In genomic region chr1:160166600-160166999, GRCm38 (mm10) we compare ENCODE assay signal across 38 mouse cellular contexts. TPM values are rescaled to one million over a fixed set of nuclear protein-coding genes. Genes with fewer than 3 reads are reported as not detected.
"Had no signal": no experiment of that assay in that cellular context is flagged by ENCODE, and none has a peak within 500 bp of the region (broad histone marks: within the 10 kb centered on the region; RNA-seq: fewer than 3 reads in every experiment).

No protein-coding gene starts in this region.

- DNase-seq: left cerebral cortex, postnatal 4 days; liver; liver, embryonic 13.5 days; liver, postnatal 0 days; lung, adult 18-20 months; lung, adult 2 months; lung, embryonic 14.5 days; lung, postnatal 10 days; lung, postnatal 14 days; lung, postnatal 36 days; lung, postnatal 4 days; midbrain, embryonic 14.5 days had no signal

- ATAC-seq: liver, embryonic 12.5 days; liver, postnatal 0 days; lung, postnatal 0 days; midbrain, embryonic 13.5 days; midbrain, embryonic 15.5 days; midbrain, embryonic 16.5 days had no signal

- H3K4me2 ChIP-seq: limb, embryonic 12.5 days; limb, embryonic 13.5 days; limb, embryonic 15.5 days; liver, embryonic 11.5 days; liver, embryonic 12.5 days; liver, embryonic 13.5 days; liver, embryonic 15.5 days; lung, embryonic 14.5 days; lung, embryonic 15.5 days; midbrain, embryonic 11.5 days; midbrain, embryonic 12.5 days; midbrain, embryonic 13.5 days; midbrain, embryonic 15.5 days had no signal

- H3K36me3 ChIP-seq: limb, embryonic 10.5 days; limb, embryonic 12.5 days; limb, embryonic 13.5 days; limb, embryonic 15.5 days; liver, embryonic 12.5 days; liver, embryonic 13.5 days; liver, embryonic 15.5 days; lung, embryonic 15.5 days; midbrain, embryonic 10.5 days; midbrain, embryonic 12.5 days; midbrain, embryonic 13.5 days; midbrain, embryonic 15.5 days had no signal

- H3K9me3 ChIP-seq: limb, embryonic 10.5 days; limb, embryonic 12.5 days; limb, embryonic 13.5 days; limb, embryonic 15.5 days; liver, embryonic 12.5 days; liver, embryonic 13.5 days; liver, embryonic 15.5 days; lung, embryonic 15.5 days; megakaryocyte, embryonic 14.5 days; midbrain, embryonic 10.5 days; midbrain, embryonic 12.5 days; midbrain, embryonic 13.5 days; midbrain, embryonic 15.5 days had no signal

- H3K4me1 ChIP-seq: limb, embryonic 15.5 days; liver, embryonic 12.5 days; liver, embryonic 13.5 days; liver, embryonic 15.5 days; lung, embryonic 15.5 days; midbrain, embryonic 10.5 days; midbrain, embryonic 12.5 days; midbrain, embryonic 13.5 days; midbrain, embryonic 15.5 days had no signal

- H3K27ac ChIP-seq: limb, embryonic 10.5 days; limb, embryonic 12.5 days; limb, embryonic 13.5 days; limb, embryonic 15.5 days; liver, embryonic 12.5 days; liver, embryonic 13.5 days; liver, embryonic 14.5 days; liver, embryonic 15.5 days; lung, embryonic 15.5 days; macrophage; midbrain, embryonic 10.5 days; midbrain, embryonic 12.5 days; midbrain, embryonic 13.5 days; midbrain, embryonic 15.5 days had no signal

- H3K27me3 ChIP-seq: limb, embryonic 12.5 days; limb, embryonic 13.5 days; limb, embryonic 15.5 days; liver, embryonic 12.5 days; liver, embryonic 13.5 days; liver, embryonic 15.5 days; lung, embryonic 15.5 days; midbrain, embryonic 12.5 days; midbrain, embryonic 13.5 days; midbrain, embryonic 15.5 days had no signal

- H3K4me3 ChIP-seq: limb, embryonic 10.5 days; limb, embryonic 12.5 days; limb, embryonic 13.5 days; limb, embryonic 15.5 days; liver, embryonic 12.5 days; liver, embryonic 13.5 days; liver, embryonic 15.5 days; lung, embryonic 15.5 days; megakaryocyte, embryonic 14.5 days; midbrain, embryonic 10.5 days; midbrain, embryonic 12.5 days; midbrain, embryonic 13.5 days; midbrain, embryonic 15.5 days; myocyte had no signal

- H3K9ac ChIP-seq: limb, embryonic 12.5 days; limb, embryonic 13.5 days; limb, embryonic 15.5 days; liver, embryonic 12.5 days; liver, embryonic 13.5 days; liver, embryonic 14.5 days; liver, embryonic 15.5 days; liver, postnatal 0 days; lung, embryonic 14.5 days; lung, embryonic 15.5 days; midbrain, embryonic 12.5 days; midbrain, embryonic 13.5 days; midbrain, embryonic 15.5 days had no signal

RNA-seq across cellular contexts. Expression of gene Tnn, which starts 13.2 kb away (rescaled TPM):
- total RNA-seq: liver, adult 2 months; megakaryocyte progenitor cell, adult 5-6 weeks; megakaryocyte, adult 5-6 weeks; megakaryocyte-erythroid progenitor cell, adult 5-6 weeks; monocyte, adult 5-6 weeks had no signal
- polyA plus RNA-seq: limb, embryonic 10.5 days; limb, embryonic 11.5 days; liver, adult 2 months; liver, embryonic 11.5 days; liver, postnatal 0 days; macrophage; midbrain, embryonic 10.5 days; midbrain, embryonic 11.5 days; midbrain, embryonic 15.5 days; midbrain, postnatal 0 days; myocyte had no signal
